Mouse (Mus musculus) lung, adult 2 months (tissue): ENCODE measurements around the gene E130114P18Rik.

Experiments used
- CTCF ChIP-seq: fragments of 200-500 bp; IDR thresholded peaks from 2 replicates; pipeline ENCODE4 v1.5.1; 2011; ENCODE audit warnings: mild to moderate bottlenecking, low read length, control low read depth; ENCODE audit not compliant: insufficient read depth
- POLR2A ChIP-seq: fragments of 200-500 bp; IDR thresholded peaks from 2 replicates; pipeline ENCODE4 v1.6.1; 2011; ENCODE audit warnings: low read depth, mild to moderate bottlenecking, control low read depth, low read length, borderline replicate concordance; ENCODE audit errors: extremely low read depth

- TF ChIP-seq CTCF (no peak), POLR2A (no peak)
Observed at GRCm38 (mm10) chr4:97623165-97623564, 154.7 kb downstream of the E130114P18Rik start.
